Mouse (Mus musculus): ENCODE measurements around the gene Tmem63c.

The Tmem63c gene

DNA sequence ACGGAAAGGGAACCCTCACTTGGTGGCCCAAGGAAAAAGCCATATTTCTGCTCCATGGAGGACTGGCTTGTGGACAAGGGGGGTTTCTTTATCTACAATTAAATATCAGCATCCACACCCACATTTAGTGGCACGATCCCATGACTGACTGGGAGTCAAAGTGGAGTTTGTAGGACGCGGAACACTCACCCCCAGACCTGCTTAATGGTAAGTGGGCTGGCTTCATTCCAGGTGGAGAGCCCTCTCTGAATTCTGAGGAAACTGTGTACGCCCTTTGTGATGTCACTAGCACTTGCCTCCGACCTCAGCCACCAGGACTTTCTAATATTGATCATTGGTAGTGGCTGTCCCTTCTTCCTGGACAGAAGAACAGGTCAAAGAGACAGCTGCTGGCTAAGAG lies at the start of gene Tmem63c:
Gene Tmem63c (plus strand): TSS at position 301 of the 400 bp plus-strand sequence.
- no peak for DNase-seq (ENCODE audit: low read depth, low spot score)

GRCm38 (mm10) chr12:86973216-86973615 lies 47.9 kb upstream of the Tmem63c start:
- no peak for DNase-seq (ENCODE audit: low read depth, low spot score)

GRCm38 (mm10) chr12:86973706-86974105 lies 47.4 kb upstream of the Tmem63c start:
- no peak for DNase-seq (ENCODE audit: low read depth, low spot score)

DNA sequence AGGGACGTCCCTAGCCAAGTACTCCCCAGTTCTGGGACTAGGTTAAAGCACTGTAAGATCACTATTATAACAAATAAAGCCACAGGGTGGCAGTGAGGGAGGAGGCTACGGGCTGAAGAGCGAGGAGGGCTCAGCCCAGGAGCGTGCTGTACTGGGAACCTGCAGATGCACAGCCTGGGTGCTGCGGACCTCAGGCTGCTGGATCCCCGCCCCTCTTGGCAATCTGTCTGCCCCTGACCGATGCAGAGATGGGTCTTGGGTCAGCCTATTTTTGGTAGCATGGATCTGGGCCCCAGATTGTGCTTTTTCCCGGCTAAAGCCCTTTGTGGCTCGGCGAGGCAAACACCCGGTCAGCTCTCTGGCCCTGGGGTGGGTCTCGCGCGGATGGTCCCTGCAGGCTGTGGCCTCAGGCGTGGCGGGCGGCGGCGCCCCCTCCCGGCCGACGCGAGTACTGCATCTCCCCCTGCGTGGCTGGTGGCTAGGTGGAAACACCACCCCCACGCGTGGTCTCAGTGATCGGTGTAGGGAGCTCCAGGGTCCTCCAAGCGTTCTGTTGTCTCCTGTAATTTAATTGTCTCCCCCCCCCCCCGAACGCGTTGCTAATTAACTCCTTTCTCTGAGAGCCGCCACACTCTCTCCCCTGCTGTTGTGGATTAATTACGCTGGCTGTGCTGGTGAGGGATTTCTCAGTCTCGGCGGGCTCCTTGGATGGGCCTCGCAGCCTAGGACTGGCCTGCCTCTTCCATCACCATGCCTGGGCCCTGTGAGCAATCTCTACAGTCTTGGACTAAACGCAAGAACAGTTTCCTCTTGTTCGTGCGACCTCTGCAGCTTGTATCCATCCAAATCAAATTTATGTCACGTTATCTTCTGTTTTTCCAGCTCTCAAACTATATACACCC lies 46.5 kb upstream of the Tmem63c start:
- DNase-seq (ENCODE audit: low read depth, low spot score) = no peak

DNA sequence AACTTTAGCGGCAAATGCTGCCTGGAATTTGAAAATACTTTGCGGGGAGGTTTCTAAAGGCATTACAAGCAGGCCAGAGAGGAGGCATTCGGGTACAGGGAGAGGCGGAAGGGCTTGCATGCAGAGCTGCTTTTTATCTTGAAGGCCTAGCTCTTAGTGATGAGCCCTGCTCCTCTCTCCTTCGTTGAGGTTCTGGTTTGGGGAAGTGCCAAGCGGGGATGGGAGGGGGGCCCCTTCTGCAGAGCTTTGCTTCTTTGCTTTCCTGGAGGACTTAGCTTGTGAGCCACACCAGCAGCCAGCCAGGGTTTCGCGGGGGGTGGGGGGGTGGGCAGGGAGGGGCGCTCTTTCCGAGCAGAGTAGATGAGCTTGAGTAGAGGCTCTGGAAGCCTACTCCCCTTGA lies 45.4 kb upstream of the Tmem63c start:
- DNase-seq (ENCODE audit: low read depth, low spot score) = no peak

DNA sequence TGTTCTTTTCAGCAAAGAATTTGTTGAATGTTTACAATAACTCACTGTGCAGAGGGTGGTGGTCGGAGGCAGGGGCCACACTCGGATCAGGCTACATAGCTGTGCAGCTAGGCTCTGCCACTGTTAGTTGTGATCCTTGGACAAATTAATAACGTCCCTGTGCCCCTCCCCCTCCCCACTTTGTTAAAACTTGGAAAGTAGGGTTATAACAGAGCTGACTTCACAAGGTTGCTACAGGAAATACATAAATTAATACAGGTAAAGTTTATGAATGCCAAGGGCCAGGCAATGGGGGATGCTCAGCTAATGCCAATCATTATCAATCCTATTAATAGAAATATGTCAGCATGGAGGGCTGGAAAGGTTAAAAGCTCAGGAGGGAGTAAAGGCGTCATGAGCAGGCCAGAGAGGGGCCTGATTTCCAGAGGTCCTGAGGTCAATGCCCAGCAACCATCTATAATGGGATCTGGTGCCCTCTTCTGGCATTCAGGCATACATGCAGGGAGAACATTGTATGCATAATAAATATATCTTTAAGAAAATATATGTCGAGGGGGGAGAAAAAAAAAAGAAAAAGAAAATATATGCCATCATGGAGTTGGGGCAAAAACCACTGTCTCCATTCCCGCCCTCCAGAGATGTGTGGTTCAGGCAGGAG lies 44.5 kb upstream of the Tmem63c start:
- no peak for DNase-seq (ENCODE audit: low read depth, low spot score)

DNA sequence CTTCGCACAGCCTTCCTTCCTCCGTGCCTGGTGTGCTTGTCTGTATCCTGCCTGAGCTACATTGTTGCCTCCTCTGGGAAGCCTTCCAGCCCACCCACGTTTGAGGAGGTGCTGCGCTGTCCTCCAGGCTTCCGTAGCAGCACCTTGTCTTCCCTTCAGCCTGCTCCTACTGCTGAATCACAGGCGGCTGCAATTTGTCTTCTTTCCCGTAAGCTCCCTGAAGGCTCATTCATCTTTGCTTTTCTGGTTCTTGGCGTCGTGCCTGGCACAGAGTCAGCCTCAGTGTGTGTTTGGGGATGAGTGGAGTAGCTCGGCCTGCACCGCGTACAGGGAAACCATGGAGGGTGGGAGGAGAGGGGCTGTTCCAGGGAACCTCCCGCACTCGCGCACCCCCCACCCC lies 43.3 kb upstream of the Tmem63c start:
- no peak for DNase-seq (ENCODE audit: low read depth, low spot score)

- DNase-seq (ENCODE audit: low read depth, low spot score) = no peak
Measured at GRCm38 (mm10) chr12:86981180-86981579, 40.0 kb upstream of the Tmem63c start.

DNA sequence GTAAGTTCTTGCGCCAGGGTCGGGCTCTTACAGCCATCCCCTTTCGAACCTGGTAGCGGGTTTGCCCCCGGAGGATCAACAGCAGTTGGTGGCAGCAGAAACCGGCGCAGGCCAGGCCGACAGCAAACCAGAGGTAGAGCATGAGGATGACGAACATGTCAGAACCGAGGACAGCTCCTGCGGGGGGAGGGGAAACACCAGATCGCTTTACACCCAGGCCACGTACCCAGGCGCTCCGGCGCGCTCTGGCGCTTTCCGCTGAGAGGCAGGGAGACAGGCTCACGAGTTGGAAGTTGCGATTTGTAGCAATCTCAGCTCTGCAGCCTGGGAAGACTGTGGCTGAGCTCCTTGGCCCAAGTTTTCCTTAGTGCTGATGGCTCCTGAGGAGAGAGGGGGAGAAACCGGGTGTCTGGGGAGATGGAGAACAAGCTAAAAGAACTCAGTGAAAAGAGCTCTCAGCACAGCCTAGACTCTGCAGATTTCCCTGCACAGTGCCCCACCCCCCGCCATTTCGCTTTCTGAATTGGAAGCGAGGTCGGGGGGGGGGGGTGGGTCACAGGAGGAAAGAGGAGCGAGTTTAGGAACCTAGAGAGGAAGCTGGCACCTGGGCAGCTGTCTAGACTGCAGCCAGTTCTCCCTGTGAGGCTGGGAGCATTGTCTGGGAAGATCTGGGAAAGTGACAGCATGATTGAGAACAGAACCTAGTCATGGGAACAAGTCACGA lies 37.5 kb upstream of the Tmem63c start:
- no peak for DNase-seq (ENCODE audit: low read depth, low spot score)

DNA sequence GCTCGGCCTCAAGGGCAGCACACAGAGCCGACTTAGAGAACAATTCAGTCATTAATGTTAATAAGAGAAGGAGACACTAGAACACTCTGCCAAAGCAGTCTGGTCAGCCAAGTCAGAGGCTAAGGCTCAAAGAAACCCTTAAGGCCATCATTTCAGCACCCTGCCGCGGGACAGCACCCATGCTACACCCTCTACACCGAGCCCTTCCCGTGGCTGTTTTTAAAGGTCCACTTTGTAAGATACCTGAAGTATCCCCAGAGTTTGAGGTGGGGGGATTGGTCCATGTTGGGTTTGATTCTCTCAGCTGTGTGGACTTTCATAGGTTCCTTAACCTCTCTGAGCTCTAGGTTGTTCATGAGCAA lies 37.0 kb upstream of the Tmem63c start:
- DNase-seq (ENCODE audit: low read depth, low spot score) = no peak

- DNase-seq (ENCODE audit: low read depth, low spot score) = no peak
Measured at GRCm38 (mm10) chr12:86986562-86986961, 34.6 kb upstream of the Tmem63c start.

DNA sequence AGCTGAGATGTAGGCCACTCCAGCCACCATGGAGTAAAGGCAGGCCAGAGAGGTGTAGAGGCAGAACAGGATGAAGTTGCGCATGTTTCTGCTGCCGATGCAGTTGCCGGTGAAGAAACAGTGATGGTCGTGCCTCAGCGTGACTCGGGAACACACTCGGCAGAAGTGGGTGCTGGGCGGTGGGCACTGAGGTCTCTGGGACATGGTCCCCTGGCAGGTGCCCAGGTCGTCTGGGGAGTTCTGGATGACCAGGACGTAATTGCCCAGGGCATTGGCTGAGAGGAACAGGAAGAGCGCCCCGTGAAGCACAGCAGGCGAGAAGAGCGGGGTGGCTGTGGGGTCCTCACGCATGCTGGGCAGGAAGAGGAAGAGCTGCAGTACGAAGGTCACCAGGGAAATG lies 32.9 kb upstream of the Tmem63c start:
- no peak for DNase-seq (ENCODE audit: low read depth, low spot score)

GRCm38 (mm10) chr12:86989378-86989777 lies 31.8 kb upstream of the Tmem63c start:
- no peak for DNase-seq (ENCODE audit: low read depth, low spot score)

DNA sequence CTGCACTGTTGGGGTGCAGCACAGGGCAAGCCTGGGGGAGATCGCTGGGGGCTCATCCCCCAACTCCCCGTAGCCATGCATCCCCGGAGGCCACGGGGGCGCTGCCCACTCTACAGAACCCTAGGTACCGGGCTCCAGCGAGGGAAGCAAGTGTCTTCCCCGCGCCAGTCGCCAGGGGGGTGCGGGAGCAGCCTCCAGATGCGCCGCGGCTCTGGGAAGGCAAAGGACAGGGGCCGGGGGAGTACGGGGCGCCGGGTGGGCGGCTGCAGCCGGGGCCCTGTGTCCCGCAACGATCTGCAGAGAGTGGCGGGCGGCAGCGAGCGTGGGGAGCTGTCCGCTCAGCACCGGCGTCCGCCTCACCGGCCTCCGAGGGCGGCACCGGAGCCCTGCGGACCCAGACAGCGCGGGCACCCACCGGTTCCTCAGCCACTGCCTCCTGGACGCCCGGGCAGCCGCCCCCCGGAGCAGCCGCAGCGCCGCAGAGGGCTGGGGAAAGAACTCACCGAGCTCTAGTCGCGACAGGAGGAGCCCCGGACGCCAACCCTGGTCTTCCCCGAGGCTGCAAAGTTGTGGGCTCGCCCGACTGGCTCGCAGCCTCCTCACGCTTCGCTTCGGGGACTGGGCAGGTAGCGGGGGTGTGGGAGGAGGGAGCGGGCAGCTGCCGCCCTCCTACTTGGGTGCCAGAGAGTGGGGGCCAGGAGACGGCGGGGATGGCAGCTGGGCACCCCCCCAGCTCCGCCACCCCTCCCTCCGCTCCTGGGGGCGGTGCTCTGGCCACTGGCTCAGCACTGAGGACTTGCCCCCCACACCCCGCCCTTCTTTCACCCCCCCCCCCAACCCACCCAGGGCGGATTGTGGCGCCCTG lies 31.0 kb upstream of the Tmem63c start, which contains the start of gene Zdhhc22:
Gene Zdhhc22 (minus strand): TSS at position 541 of the 865 bp plus-strand sequence.
- DNase-seq (ENCODE audit: low read depth, low spot score) = no peak

GRCm38 (mm10) chr12:86990755-86991110 lies 30.4 kb upstream of the Tmem63c start:
- no peak for DNase-seq (ENCODE audit: low read depth, low spot score)

DNA sequence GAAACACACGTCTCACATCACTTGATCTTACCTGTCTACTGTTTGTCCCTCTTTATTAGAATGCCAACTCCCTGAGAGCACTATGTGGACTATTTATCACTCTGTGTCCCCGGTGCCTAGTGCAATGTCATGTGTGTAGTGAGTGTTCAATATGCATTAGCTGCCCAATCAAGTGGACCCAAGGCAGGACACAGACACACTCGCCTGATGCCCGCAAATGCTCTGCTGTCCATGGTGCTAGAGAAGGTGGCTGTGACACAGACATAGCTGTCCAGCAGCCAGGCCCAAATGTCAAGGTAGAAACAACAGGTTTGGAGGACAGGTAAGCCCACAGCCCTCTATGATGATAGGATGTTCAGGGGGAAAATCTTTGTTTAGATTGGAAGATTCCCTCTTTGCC lies 27.0 kb upstream of the Tmem63c start:
- no peak for DNase-seq (ENCODE audit: low read depth, low spot score)

DNA sequence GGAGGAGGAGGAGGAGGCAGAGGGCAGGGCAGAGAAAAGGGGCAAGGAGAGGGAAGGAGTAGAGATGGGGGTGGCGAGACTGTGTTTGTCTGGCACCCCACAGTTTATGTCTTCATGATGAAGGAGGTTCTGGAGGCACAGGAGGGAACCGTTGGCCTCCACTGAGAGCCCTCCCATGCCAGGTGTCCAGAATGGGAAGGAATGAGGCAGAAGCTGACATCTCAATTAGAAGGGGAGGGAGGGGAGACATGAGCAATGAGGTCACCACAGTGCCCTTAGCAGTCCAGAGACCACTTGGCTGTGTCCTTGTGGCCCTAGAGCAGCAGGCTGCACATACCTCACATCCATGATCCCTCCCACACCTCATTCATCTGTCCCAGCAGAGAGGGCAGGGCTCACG lies 26.4 kb upstream of the Tmem63c start:
- no peak for DNase-seq (ENCODE audit: low read depth, low spot score)

- no peak for DNase-seq (ENCODE audit: low read depth, low spot score)
Measured at GRCm38 (mm10) chr12:86995931-86996330, 25.2 kb upstream of the Tmem63c start.

- no peak for DNase-seq (ENCODE audit: low read depth, low spot score)
Measured at GRCm38 (mm10) chr12:86998699-86999098, 22.4 kb upstream of the Tmem63c start.

- no peak for DNase-seq (ENCODE audit: low read depth, low spot score)
Measured at GRCm38 (mm10) chr12:86999283-86999820, 21.8 kb upstream of the Tmem63c start.

- no peak for DNase-seq (ENCODE audit: low read depth, low spot score)
Measured at GRCm38 (mm10) chr12:87000151-87000839, 20.8 kb upstream of the Tmem63c start.
